Mouse (Mus musculus) midbrain, embryonic 11.5 days (tissue): ENCODE measurements around the gene Aspn. TPM values are rescaled to one million over a fixed set of nuclear protein-coding genes. Genes with fewer than 3 reads are reported as not detected.

Experiments
- ATAC-seq: fragments of 200-750 bp; cut with Nextera tagmentation; 2 replicates; pipeline ENCODE4 v1.8.0; 2017; ENCODE audit warnings: moderate TSS enrichment, moderate library complexity; ENCODE audit not compliant: low FRiP score
- DNase-seq: peaks from one replicate; pipeline ENCODE4 v3.0.0; 2015; ENCODE audit warnings: low spot score; ENCODE audit errors: missing footprints
- H3K27ac ChIP-seq: fragments of 300-500 bp; sonication (generic); 2 replicates; pipeline ENCODE4 v1.5.1; 2014; ENCODE audit warnings: low read depth, low read length
- H3K27me3 ChIP-seq: fragments of 300-500 bp; sonication (generic); 2 replicates; pipeline ENCODE4 v1.6.1; 2014; ENCODE audit warnings: mild to moderate bottlenecking, low read length, moderate library complexity, mixed read lengths; ENCODE audit not compliant: control insufficient read depth, insufficient read depth
- H3K36me3 ChIP-seq: fragments of 300-500 bp; sonication (generic); 2 replicates; pipeline ENCODE4 v1.6.1; 2014; ENCODE audit warnings: mild to moderate bottlenecking, low read length, moderate library complexity, mixed read lengths; ENCODE audit not compliant: control insufficient read depth, insufficient read depth
- H3K4me1 ChIP-seq: fragments of 300-500 bp; sonication (generic); 2 replicates; pipeline ENCODE4 v1.6.1; 2014; ENCODE audit warnings: low read length; ENCODE audit not compliant: control insufficient read depth, insufficient read depth
- H3K4me2 ChIP-seq: fragments of 300-500 bp; sonication (generic); 2 replicates; pipeline ENCODE4 v1.6.1; 2014; ENCODE audit warnings: mild to moderate bottlenecking, moderate library complexity
- H3K4me3 ChIP-seq: fragments of 300-500 bp; sonication (generic); 2 replicates; pipeline ENCODE4 v1.5.1; 2014; ENCODE audit warnings: low read depth, low read length
- H3K9ac ChIP-seq: fragments of 300-500 bp; sonication (generic); 2 replicates; pipeline ENCODE4 v1.6.1; 2014; ENCODE audit warnings: low read length
- H3K9me3 ChIP-seq: fragments of 300-500 bp; sonication (generic); 2 replicates; pipeline ENCODE4 v1.6.1; 2016; ENCODE audit warnings: low read length; ENCODE audit not compliant: control insufficient read depth
- WGBS: fragments of 180-500 bp; shearing (Covaris S2); extraction: QIAGEN DNeasy Blood & Tissue Kit; methylation state at CpG from one replicate; pipeline ENCODE4 v1.1.7; 2014; 5-methylcytosine and 5-hydroxymethylcytosine counted together
- polyA plus RNA-seq: library from polyadenylated mRNA; unstranded; fragments of >200 nt; fragmentation: Nextera tagmentation; extraction: Ambion mirVana; gene quantifications from 2 replicates; pipeline ENCODE4 v1.2.1, GENCODE M21; 2014

The Aspn gene
- polyA plus RNA-seq, 1 experiment from 2014 or later, result 0.05 TPM

GRCm38 (mm10) chr13:49546517-49546916 lies 2.3 kb downstream of the Aspn start:
- no peak for DNase-seq
- H3K27ac ChIP-seq, result no peak overlapping the region
- H3K4me1 ChIP-seq, result no peaks in the 10 kb centered on the region
- H3K9me3 ChIP-seq, result no peaks in the 10 kb centered on the region
- H3K27me3 ChIP-seq, result no peaks in the 10 kb centered on the region
- WGBS, result 83% methylated on average over 1 of the region's 1 CpGs
- ATAC-seq, result no peak
- no peak overlapping the region for H3K4me3 ChIP-seq
- H3K36me3 ChIP-seq, result no peaks in the 10 kb centered on the region
- no peak overlapping the region for H3K9ac ChIP-seq
- H3K4me2 ChIP-seq, result no peak overlapping the region

GRCm38 (mm10) chr13:49547563-49548150 lies 3.4 kb downstream of the Aspn start:
- 71% methylated on average over 1 of the region's 1 CpGs for WGBS
- Histone ChIP-seq H3K27ac (no peak overlapping the region), H3K4me3 (no peak overlapping the region), H3K27me3 (no peaks in the 10 kb centered on the region), H3K4me1 (no peaks in the 10 kb centered on the region), H3K4me2 (no peak overlapping the region), H3K36me3 (no peaks in the 10 kb centered on the region), H3K9ac (no peak overlapping the region), H3K9me3 (no peaks in the 10 kb centered on the region)
- DNase-seq, result no peak
- ATAC-seq, result no peak

- H3K4me2 ChIP-seq, result no peak overlapping the region
- H3K9ac ChIP-seq, result no peak overlapping the region
- 91% methylated on average over 3 of the region's 3 CpGs for WGBS
- no peaks in the 10 kb centered on the region for H3K9me3 ChIP-seq
- H3K27ac ChIP-seq, result no peak overlapping the region
- DNase-seq, result no peak
- H3K36me3 ChIP-seq, result no peaks in the 10 kb centered on the region
- H3K27me3 ChIP-seq, result no peaks in the 10 kb centered on the region
- ATAC-seq, result no peak
- H3K4me3 ChIP-seq, result no peak overlapping the region
- no peaks in the 10 kb centered on the region for H3K4me1 ChIP-seq
Observed at GRCm38 (mm10) chr13:49549616-49550015, 5.4 kb downstream of the Aspn start.

GRCm38 (mm10) chr13:49554519-49554918 lies 10.3 kb downstream of the Aspn start:
- WGBS, result 83% methylated on average over 5 of the region's 5 CpGs
- no peaks in the 10 kb centered on the region for H3K9me3 ChIP-seq
- DNase-seq, result no peak
- no peak overlapping the region for H3K4me3 ChIP-seq
- no peak overlapping the region for H3K9ac ChIP-seq
- H3K27me3 ChIP-seq, result no peaks in the 10 kb centered on the region
- no peak overlapping the region for H3K4me2 ChIP-seq
- H3K36me3 ChIP-seq, result no peaks in the 10 kb centered on the region
- H3K27ac ChIP-seq, result no peak overlapping the region
- H3K4me1 ChIP-seq, result no peaks in the 10 kb centered on the region
- no peak for ATAC-seq

- 86% methylated on average over 1 of the region's 1 CpGs for WGBS
- ATAC-seq (no peak), DNase-seq (no peak)
- Histone ChIP-seq H3K4me2 (no peak overlapping the region), H3K4me3 (no peak overlapping the region), H3K9me3 (no peaks in the 10 kb centered on the region), H3K27ac (no peak overlapping the region), H3K4me1 (no peaks in the 10 kb centered on the region), H3K36me3 (no peaks in the 10 kb centered on the region), H3K9ac (no peak overlapping the region), H3K27me3 (no peaks in the 10 kb centered on the region)
Observed at GRCm38 (mm10) chr13:49556203-49556602, 12.0 kb downstream of the Aspn start.

GRCm38 (mm10) chr13:49556924-49557323 lies 12.7 kb downstream of the Aspn start:
- Histone ChIP-seq H3K27me3 (no peaks in the 10 kb centered on the region), H3K4me3 (no peak overlapping the region), H3K4me1 (no peaks in the 10 kb centered on the region), H3K4me2 (no peak overlapping the region), H3K9me3 (no peaks in the 10 kb centered on the region), H3K27ac (no peak overlapping the region), H3K9ac (no peak overlapping the region), H3K36me3 (no peaks in the 10 kb centered on the region)
- WGBS, result 80% methylated on average over 1 of the region's 1 CpGs
- DNase-seq (no peak), ATAC-seq (no peak)

GRCm38 (mm10) chr13:49559185-49559584 lies 14.9 kb downstream of the Aspn start:
- ATAC-seq (0 out of 2 replicates have a peak, but pooled peaks have one; percentile 35), DNase-seq (peak; percentile 88)
- Histone ChIP-seq H3K4me2 (no peak overlapping the region), H3K4me1 (no peaks in the 10 kb centered on the region), H3K9me3 (no peaks in the 10 kb centered on the region), H3K27me3 (no peaks in the 10 kb centered on the region), H3K4me3 (no peak overlapping the region), H3K36me3 (no peaks in the 10 kb centered on the region), H3K9ac (no peak overlapping the region), H3K27ac (no peak overlapping the region)
- 35% methylated on average over 2 of the region's 2 CpGs for WGBS

GRCm38 (mm10) chr13:49560886-49561285 lies 16.6 kb downstream of the Aspn start:
- 68% methylated on average over 2 of the region's 2 CpGs for WGBS
- Histone ChIP-seq H3K27me3 (no peaks in the 10 kb centered on the region), H3K36me3 (no peaks in the 10 kb centered on the region), H3K27ac (no peak overlapping the region), H3K4me3 (no peak overlapping the region), H3K9ac (no peak overlapping the region), H3K9me3 (no peaks in the 10 kb centered on the region), H3K4me1 (no peaks in the 10 kb centered on the region), H3K4me2 (no peak overlapping the region)
- ATAC-seq (no peak), DNase-seq (no peak)

- no peak for ATAC-seq
- H3K27me3 ChIP-seq, result no peaks in the 10 kb centered on the region
- no peaks in the 10 kb centered on the region for H3K4me1 ChIP-seq
- H3K4me2 ChIP-seq, result no peak overlapping the region
- WGBS, result 80% methylated on average over 1 of the region's 1 CpGs
- DNase-seq, result no peak
- no peak overlapping the region for H3K4me3 ChIP-seq
- H3K9me3 ChIP-seq, result no peaks in the 10 kb centered on the region
- no peaks in the 10 kb centered on the region for H3K36me3 ChIP-seq
- no peak overlapping the region for H3K27ac ChIP-seq
- no peak overlapping the region for H3K9ac ChIP-seq
Observed at GRCm38 (mm10) chr13:49564347-49564746, 20.1 kb downstream of the Aspn start.
